Mouse (Mus musculus) liver, adult 2 months (tissue): ENCODE results near the gene Tbk1.

Experiments
- CTCF ChIP-seq: fragments of 200-500 bp; IDR thresholded peaks from 2 replicates; pipeline ENCODE4 v1.5.1; 2011; ENCODE audit warnings: low read depth, low read length, control low read depth
- POLR2A ChIP-seq: fragments of 200-500 bp; IDR thresholded peaks from 2 replicates; pipeline ENCODE4 v1.6.1; 2011; ENCODE audit warnings: low read length, control low read depth; ENCODE audit not compliant: insufficient read depth; ENCODE audit errors: extremely low read depth

DNA sequence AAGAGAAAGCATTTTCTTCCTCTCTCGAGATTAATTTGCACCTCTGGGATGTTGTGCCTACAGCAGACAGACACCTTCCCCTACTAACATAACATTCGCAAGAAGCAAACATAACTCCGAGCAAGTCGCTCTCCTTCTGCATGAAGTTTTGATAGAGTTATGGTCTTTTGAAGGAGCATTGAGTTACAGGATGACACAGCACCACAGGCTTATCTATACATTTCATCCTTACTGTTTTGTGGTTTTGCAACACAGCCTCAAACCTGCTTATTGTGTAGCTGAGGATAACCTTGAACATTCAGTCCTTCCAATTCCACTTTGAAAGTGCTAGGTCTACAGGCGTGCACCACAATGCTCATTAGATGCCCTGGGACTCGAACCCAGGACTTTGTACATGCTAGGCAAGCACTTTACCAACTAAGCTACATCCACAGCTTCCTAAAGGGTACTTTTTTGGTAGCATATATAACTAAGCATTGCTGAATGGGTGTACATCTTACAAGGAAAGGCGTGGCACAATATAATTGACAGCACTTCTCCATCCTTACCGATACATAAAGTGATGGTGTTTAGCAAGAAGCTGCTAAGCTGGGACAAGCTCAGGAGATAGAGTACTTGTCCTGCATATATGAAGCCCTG lies 56.1 kb downstream of the Tbk1 start:
- TF ChIP-seq CTCF, result no peak
- no peak for TF ChIP-seq POLR2A
